Mouse (Mus musculus) monocyte, adult 5-6 weeks (primary cell): ENCODE data around the gene Gm7075. TPM values are rescaled to one million over a fixed set of nuclear protein-coding genes. Genes with fewer than 3 reads are reported as not detected.
"Not testable (repeated sequence)": the region's sequence is repeated elsewhere in the genome, so short reads cannot be mapped to it uniquely, and the experiment has no call there.

Experiments used
- ATAC-seq: fragments of 153-309, 156-312 bp; replicated peaks from 2 replicates; pipeline ENCODE4 v1.8.0; 2017; ENCODE audit warnings: mild to moderate bottlenecking; ENCODE audit not compliant: low TSS enrichment, insufficient number of reproducible peaks, severe bottlenecking, poor library complexity, low FRiP score
- total RNA-seq: library from RNA; stranded (forward); fragments of 200-1000, 200-491, 200-594 nt; gene quantifications from 3 replicates; pipeline ENCODE4 v1.2.3, GENCODE M21; 2017

Gene Gm7075
- not detected in 3 replicates for total RNA-seq

DNA sequence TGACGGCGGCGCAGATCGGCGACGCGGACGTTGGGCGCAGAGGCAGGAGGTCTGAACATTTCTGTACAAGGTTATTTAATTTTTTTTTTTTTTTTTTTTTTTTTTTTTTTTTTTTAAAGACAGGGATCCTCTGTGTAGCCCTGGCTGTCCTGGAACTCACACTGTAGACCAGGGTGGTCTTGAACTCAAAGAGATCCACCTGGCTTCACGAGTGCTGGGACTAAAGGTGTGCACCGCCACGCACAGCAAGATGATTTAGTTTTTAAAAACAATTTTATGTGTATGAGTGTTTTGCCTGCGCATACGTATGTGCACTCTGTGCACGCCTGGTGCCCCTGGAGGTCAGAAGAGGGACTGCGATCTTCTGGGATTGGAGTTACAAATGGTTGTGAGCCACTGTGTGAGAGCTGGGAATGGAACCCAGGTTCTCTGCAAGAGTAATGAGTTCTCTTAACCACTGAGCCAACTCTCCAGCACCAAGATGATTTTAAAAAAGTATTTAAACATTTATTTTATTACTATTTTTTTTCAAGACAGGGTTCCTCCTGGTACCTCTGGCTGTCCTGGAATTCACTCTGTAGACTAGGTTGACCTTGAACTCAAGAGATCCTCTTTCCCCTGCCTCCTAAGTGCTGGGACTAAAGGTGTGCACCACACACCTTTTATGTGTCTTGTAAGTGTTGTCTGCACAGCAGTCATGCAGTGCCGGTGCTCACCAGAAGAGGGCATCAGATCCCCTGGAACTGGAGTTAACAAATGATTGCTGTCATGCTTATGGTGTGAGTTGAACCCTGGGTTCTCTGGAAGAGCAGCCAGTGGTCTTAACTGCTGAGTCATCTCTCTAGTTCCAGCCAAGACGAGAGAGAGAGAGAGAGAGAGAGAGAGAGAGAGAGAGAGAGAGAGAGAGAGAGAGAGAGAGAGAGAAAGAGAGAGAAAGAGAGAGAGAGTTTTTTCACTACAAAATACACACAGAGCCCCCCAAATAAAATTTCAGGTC lies at the start of gene Gm7075:
TSS of gene Gm7075 (minus strand) at position 51 of the 997 bp plus-strand sequence.
- ATAC-seq, result peak; percentile 48

DNA sequence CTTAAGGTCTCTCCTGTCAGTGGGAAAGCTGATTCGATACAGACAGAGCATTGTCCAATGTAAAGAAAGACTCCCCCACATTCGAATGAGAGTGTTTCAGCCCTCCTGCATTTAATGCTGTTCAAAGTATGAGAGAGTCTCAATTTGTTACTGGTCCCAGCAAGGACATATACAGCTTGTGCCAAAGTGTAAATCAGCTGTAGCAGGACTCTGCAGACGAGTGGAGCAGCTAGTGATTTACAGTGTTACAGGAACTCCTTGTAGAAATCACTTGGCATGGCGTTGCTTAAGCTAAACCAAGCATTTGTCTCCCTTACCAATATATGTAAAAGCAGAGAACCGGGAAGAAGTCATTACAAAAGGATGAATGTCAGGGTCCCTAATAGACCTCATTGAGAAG lies 39.3 kb upstream of the Gm7075 start:
- ATAC-seq, result no peak

DNA sequence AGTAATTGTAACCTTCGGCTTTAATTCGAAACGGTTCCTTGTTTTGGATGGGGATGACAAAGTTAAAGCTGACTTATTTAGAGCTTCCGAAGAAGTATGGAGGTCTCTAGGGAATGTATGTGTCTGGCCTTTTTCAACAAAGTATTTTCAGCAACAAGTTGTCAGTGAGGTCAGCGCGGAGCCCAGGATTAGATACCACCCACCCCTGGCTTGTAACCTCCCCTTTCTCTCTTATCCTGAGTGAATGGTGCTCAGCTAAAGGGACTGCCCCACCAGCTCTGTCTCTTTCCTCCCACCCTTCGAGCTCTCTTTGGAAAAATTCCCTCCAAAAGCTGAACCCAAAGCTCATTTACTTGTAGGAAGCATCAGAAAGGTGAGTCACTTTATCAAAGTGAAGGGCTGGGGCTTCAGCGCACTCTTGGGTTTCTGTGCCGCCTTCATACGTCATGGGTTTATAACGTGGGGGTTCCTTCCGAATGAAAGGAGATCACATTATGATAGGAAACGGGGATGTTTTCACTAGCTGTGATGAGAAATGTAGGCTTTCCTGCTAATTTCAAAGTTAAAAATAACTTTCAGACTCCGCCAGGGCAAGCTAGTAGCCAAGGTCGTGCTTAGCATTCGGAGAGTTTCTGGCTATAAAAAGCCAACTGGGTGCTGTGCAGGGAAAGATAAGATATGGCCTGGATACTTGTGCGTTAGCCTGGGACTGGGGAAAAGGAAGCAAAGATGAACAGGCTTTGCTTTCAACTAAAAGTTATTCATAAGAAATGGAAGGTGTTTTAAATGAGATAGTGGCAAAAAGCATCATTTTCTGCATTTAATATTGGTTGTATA lies 35.9 kb upstream of the Gm7075 start:
- no peak for ATAC-seq

DNA sequence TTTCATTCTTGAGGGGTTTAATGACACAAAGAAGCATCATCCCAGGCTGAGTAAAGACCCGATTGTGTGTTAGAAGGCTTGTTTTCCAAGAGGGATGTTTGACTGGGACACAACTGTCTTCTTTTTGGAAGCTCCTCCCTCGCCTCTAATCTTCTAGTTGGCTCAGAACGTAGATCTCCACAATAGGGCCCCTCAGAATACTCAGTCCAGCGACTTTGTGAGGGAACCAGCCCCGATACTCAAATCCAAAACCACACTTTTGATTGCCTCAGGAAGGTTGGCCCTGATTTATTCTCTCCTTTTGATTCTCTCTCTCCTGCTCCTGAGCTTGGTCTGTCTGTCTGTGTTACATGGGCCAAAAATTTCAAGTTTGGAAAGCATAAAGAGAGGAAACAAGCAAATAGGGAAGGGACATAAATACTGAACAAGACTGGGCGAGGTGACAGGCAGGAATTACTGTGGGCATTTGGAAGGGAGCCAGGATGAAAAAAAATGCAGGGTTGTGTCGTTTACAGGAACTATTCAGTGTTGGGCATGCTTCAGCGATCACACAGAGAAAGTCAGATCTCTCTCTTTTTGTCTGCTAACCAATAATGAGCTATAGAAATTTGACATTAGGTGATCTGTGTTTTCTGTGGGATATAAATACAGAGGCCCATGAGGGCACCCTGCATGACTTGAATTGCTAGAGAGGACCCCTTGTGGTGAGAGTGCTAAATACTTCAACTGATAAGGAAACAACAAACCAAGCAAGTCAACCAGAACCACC lies 33.7 kb upstream of the Gm7075 start:
- ATAC-seq, result no peak

DNA sequence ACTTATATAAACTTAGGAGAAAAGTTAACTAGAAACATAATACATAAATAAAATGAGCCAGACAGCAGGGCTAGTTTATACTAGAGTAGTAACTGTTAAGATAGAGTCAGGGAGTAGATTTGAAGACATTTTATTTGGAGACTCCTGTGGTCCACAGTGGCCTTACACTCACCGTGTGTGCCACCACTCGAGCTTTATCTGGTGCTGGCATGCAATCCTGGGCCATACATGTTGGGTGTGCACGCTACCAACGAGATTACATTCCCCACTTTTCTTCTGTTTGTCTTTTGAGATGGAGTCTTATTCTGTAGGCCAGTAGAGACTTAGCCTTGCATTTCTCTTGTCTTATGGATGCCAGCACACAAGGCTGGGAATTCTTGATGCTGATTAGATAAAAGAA lies 32.3 kb upstream of the Gm7075 start:
- no peak for ATAC-seq

DNA sequence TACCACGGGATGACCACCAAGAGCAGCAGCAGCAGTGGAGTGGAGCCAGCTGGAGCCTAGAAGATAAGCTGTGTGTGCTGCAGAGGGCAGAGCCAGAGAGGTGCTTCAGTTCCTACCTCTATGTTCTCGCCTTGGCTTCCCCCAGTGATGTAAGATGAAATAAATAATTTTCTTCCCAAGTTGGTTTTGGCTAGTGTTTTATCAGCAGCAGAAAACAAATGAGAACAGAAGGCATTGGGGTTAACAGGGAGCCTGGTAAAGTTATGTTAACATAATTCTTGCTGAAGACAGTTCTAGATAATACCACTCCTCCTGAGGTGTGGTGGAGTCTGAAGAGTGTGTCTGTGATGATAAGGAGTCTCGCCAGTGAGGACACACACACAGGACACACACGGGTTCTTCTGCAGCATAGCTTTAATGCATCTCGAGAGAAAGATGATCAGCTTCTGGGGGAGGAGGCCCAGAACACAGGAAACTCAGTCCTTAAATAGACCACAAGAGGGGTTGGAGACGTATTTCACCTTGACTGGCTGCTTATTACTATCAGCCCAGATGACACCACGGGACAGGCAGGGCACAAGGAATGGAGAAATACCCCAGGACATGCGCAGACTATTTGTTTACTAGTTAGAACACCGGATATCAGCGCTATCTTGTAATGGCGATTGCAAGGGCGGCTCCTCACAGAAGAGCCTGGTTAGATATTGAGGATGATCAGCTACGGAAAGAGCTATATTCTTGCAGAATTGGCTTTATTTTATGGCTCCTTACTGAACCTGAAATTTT lies 23.2 kb upstream of the Gm7075 start:
- not testable (repeated sequence) for ATAC-seq

DNA sequence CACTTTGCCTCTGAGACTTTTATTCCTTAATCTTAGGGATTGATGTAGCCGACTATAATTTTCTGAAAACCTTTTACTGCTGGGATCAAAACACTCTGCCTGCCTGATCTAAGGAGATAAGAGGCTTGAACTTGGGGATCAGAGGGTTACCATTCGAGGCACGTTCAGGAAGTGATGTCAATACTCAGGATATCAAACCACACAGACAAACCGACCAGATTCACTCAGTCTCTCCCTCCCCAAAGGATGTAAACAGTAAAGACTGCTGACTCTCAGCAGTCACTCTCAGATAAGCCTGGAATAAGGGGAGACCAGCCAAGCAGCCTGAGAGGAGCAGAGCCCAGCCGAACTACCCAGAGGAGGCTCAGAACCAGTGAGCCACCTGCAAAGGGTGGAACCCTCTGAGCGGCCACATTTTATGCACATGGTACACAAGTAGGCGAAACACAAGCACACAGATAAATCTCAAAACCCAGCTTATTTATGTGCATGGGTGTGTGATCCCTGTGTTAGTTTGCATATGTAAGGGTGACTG lies 18.2 kb upstream of the Gm7075 start:
- ATAC-seq, result no peak

DNA sequence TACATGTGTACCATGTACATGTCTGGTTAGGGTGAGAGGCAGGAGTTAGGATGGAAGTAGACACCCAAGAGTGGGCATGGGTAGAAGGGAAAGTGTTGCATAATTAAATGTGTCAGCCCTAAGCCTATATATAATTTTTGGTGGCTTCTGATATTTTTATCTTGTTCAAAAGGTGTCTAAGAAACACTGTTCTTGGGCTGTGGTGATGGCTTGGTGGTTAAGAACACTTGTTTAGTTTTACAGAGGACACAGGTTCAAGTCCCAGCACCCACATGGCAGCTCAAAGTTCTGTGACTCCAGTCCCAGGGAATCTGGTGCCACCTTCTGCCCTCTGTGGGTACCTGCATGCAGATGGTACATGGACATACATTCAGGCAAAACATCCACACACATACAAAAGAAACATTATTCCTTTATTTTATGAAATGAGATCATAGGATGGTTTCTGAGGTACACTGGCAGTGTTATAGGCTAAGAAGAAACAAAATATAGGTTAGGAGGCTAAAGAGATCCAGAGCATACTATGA lies 17.2 kb upstream of the Gm7075 start:
- no peak for ATAC-seq

DNA sequence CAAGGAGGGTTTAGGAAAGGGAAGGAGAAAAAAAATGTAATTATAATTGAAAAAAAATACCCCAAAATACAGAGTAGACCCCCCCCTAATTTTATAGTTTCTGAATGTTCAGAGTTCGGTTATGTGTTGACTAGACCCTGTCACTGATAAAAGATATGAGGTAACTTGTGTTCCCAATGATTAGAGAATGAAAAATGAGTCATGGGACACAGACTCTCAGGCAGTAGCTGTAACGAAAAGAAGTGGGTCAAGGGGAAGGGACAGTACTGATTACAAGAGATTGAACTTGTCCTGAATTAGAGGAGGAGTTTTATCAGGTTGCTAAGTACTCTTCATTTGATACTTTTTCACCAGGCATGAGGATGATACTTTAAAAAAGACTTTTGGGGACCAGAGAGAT lies 11.3 kb upstream of the Gm7075 start:
- ATAC-seq, result no peak

DNA sequence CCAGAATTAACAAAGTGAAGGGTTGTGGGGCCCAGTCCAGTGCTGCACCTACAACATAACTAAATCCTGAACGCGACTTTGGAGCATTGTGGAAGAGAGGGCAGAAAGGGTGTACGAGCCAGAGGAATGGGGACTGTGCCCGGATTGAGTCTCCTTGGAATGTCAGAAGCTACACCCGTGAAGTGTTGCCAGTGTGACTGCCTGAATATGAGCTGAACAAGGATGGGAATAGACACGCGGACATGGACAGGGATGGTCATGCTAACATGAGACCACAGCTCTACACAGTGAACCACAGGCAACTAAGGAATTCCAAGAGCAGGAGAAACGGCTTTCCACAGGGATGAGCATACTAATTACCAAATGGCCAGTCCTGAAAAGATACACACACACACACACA lies 10.5 kb upstream of the Gm7075 start:
- ATAC-seq, result no peak

DNA sequence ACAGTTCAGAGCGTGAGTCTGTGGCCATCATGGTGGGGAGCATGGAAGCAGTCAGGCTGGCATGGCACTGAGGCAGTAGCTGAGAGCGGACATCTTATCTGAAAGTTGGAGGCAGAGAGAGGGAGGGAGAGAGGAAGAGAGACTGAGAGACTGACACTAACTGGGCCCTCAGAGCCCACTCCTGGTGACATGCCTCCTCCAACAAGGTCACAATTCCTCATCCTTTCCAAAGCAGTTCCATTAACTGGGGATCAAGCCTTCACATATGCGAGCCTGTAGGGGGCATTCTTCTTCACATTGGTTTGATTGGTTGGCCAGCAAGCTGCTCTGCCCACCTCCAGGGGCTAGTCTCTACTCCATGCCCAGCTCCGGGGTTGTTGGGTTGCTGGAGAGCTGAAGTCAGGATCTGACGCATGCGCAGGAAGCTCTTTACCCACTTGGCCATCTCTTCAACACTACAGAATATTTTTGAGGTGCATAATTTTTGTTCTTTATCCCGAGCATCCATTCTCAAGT lies 9.7 kb upstream of the Gm7075 start:
- ATAC-seq, result no peak

DNA sequence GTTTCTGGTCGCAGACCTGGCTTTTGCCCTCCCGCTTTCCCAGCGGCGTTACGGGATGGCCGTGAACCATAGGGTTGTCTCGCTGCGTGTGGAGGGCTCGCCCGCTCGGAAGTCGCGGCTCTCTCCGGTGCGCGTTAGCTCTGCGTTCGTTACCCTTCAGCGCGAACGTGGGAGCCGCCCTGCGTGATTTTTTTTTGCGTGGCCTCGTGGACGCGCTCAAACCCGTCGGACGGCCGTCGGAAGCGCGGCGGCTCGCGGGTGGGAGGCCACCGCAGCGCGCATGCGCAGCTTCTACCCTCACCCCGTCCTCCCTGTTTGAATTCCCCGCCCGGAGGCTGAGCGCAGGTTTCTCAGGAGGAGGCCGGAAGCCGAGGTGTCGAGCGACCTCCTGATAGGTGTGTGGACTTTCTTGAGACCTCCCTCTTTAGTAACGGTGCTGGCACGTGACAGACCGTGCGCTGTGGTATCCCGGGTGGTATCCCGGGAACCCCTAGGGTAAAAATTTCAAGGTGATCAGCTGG lies 8.3 kb upstream of the Gm7075 start, which contains the start of gene Ctnna3:
TSS of gene Ctnna3 (plus strand) at position 314 of the 521 bp plus-strand sequence.
- peak; percentile 79 for ATAC-seq

DNA sequence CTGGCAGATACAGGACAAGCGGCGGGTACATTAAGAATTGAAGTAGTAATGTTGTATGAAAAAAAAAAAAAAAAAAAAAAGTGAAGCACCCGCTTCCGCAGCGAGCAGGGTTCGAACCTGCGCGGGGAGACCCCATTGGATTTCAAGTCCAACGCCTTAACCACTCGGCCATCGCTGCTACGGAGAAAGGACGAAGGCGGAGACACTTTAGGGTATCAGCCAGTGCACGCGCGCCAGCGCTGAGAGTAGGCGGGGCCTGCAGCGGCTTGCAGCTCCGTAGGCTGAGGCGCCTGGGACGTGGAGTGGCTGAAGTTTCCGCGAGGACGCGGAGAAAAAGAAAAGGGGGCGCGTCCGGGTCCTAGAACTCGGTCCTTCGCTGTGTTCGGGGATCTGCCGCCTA lies 7.8 kb upstream of the Gm7075 start:
- ATAC-seq, result peak; percentile 87

DNA sequence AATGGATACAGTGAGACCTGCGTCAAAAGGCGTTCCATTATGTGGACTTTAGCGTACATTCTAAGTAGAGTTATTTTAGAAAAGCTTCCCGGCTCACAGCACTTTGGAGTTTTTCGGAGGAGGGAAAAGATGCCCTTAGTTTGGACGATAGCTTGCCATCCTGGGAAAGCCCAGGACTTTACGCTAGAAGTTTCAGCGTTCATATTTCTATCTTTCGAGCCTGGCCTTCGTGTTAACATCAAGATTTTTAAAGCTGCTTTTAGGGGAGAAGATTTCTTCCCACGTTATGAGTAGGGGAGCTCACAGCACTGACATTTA lies 7.4 kb upstream of the Gm7075 start:
- ATAC-seq, result no peak

DNA sequence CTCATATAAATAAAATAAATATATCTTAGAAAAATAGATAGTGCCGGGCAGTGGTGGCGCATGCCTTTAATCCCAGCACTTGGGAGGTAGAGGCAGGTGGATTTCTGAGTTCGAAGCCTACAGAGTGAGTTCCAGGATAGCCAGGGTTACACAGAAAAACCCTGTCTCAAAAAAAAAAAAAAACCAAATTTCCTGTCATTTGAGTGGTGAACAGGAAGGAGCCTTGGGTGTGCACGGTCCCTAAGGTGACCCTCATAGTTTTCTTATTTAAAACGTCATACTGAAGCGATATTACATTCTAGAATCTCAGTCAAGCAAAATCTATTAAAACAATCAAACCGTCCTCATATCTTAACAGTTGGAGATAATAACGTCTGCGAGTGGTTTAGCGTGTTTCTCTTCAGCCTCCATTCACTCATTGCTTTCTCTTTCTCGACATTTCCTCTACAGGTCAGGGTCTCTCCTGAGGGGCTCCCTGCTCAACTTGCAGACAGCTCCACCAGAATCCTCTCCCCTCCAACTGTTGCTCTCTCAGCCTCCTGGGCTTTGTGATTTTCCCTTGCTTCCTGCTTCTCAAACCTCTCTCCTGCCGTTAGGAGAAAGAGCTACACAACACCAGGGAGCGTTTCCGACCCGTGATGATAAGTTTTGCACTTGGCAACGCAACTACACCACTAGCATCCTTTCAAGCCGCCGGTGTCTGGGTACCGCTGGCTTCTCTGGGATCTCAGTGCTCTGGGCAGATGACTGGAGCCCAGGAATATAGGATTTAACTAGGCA lies 6.8 kb upstream of the Gm7075 start:
- ATAC-seq, result no peak

DNA sequence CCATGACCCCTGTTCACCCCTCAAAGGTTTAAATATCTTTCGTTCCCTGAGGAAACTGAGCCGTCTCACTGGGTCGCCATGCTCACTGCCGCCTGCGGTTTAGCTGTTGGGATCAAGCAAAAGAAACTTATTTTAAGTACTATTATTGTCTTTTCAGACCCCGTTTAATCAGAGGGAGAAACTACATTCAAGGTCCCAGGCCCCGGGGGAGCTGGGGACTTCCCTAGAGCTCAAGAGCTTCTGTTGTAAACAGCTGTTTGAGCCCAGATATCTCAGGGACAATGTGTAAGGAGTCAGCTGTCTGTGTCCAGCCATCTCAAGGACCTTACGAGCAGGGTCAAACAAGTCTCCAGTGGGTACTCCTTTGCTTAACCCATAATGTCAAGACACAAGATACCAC lies 5.6 kb upstream of the Gm7075 start:
- ATAC-seq, result no peak

DNA sequence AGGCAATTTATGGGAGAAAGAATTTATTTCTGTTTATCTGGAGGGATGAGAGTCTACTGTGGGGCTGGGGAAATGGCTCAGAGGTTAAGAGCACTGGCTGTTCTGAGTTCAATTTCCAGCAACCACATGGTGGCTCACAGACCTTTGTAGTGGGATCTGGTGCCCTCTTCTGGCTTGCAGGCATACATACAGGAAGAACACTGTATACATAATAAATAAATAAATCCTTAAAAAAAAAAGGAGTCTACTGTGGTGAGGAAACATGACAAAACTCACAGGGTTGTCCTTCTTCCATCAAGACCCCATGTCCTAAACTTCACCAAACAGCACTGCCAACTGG lies 2.9 kb upstream of the Gm7075 start:
- ATAC-seq, result no peak
